Mouse (Mus musculus) hindbrain, embryonic 13.5 days (tissue): ENCODE data around the gene Rsph9. TPM values are rescaled to one million over a fixed set of nuclear protein-coding genes. Genes with fewer than 3 reads are reported as not detected.
A peak's percentile ranks its signal among the peaks of the same experiment; 100 is the strongest.

ENCODE experiments used
- ATAC-seq: fragments of 200-750 bp; cut with Nextera tagmentation; 2 replicates; pipeline ENCODE4 v1.8.0; 2017; ENCODE audit warnings: moderate TSS enrichment; ENCODE audit not compliant: low FRiP score
- H3K27ac ChIP-seq: fragments of 300-500 bp; sonication (generic); 2 replicates; pipeline ENCODE4 v1.5.1; 2015; ENCODE audit warnings: inconsistent platforms, mild to moderate bottlenecking, moderate library complexity
- H3K27me3 ChIP-seq: fragments of 300-500 bp; sonication (generic); 2 replicates; pipeline ENCODE4 v1.6.1; 2015; ENCODE audit warnings: mild to moderate bottlenecking, inconsistent platforms
- H3K36me3 ChIP-seq: fragments of 300-500 bp; sonication (generic); 2 replicates; pipeline ENCODE4 v1.6.1; 2015; ENCODE audit warnings: mild to moderate bottlenecking, inconsistent platforms
- H3K4me1 ChIP-seq: fragments of 300-500 bp; sonication (generic); replicated peaks from 2 replicates; pipeline ENCODE4 v1.6.1; 2015; ENCODE audit warnings: inconsistent platforms
- H3K4me2 ChIP-seq: fragments of 300-500 bp; sonication (generic); 2 replicates; pipeline ENCODE4 v1.6.1; 2015; ENCODE audit warnings: inconsistent platforms, mild to moderate bottlenecking, moderate library complexity
- H3K4me3 ChIP-seq: fragments of 300-500 bp; sonication (generic); 2 replicates; pipeline ENCODE4 v1.5.1; 2015; ENCODE audit warnings: mild to moderate bottlenecking, inconsistent platforms
- H3K9ac ChIP-seq: fragments of 300-500 bp; sonication (generic); 2 replicates; pipeline ENCODE4 v1.6.1; 2015; ENCODE audit warnings: mild to moderate bottlenecking, inconsistent platforms
- H3K9me3 ChIP-seq: fragments of 300-500 bp; sonication (generic); 2 replicates; pipeline ENCODE4 v1.6.1; 2016; ENCODE audit warnings: inconsistent platforms
- WGBS: fragments of 180-500 bp; shearing (Covaris S2); methylation state at CpG from one replicate; pipeline ENCODE4 v1.1.7; 2015; 5-methylcytosine and 5-hydroxymethylcytosine counted together
- polyA plus RNA-seq: library from polyadenylated mRNA; unstranded; fragments of >200 nt; fragmentation: Nextera tagmentation; extraction: Ambion mirVana; gene quantifications from 2 replicates; pipeline ENCODE4 v1.2.1, GENCODE M21; 2015

The Rsph9 gene
- 31.6 and 33.8 TPM in 2 replicates for polyA plus RNA-seq

DNA sequence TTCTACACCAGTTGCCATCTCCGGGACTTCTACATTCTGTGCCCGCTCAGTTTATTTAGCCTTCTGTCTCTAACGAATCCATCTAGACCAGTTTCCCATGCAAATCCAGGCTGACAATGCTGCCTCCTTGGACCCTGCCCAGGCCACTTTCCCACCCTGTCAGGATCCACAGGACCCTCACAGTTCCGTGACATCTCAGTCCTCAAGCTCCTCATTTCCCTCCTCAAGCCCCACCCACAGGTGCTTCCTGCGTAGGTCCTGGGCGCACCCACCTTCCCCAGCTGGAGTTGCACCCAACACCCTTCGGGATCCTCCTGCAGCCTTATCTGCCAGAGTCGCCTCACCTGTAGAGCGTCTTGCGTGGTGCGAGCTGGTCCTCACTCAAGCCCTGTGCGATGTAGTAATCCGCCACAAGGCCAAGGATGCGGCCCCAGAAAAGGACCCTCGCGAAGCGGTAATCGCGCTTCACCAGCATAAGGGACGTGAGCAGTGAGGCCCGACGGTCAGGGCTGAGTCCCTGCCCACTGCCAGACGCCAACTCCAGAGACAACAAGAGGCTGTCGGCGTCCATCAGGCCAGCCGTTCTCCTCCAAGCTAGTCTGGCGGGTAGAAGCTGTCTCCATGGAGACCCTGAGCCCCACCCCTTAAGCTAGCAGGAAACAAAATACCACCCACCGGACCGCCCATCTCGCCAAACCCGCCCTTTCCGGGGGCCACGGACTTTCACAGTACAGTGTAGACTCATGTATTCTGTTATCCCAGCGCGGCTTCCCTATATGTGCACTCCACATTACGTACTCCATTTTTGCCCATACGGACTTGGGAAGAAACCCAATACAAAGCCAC lies at the start of gene Rsph9:
Gene Rsph9 (minus strand): TSS at position 639 of the 846 bp plus-strand sequence.
- ATAC-seq: peak; percentile 89
- WGBS: 7% methylated on average over 37 of the region's 37 CpGs
- H3K9ac ChIP-seq: peak within 1 kb of the TSS; percentile 69

DNA sequence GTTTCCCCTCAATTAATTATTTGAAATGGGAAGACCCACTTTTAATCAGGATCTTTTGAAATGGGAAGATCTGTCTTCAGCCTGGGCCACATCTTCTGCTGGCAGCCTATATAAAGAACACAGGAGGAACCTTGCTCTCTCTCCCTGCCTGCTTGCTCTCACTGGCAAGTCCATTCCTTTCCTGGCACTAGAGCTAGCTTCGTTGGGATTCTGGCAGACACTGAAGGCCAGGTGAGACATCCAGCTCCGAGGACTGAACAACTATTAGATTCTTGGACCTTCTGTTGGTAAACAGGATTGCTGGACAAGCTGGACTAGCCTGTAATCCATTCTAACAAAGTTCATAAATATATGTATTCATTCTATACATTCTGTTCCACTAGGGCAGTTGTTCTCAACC lies 44.8 kb upstream of the Rsph9 start:
- peaks cover 85% of the 10 kb centered on the region for H3K36me3 ChIP-seq
- no peak overlapping the region for H3K27ac ChIP-seq
- no peaks in the 10 kb centered on the region for H3K4me1 ChIP-seq
- no peaks in the 10 kb centered on the region for H3K27me3 ChIP-seq
- no peak overlapping the region for H3K9ac ChIP-seq
- WGBS: 98% methylated on average over 2 of the region's 2 CpGs
- no peak overlapping the region for H3K4me3 ChIP-seq
- H3K4me2 ChIP-seq: no peak overlapping the region
- ATAC-seq: no peak
- H3K9me3 ChIP-seq: no peaks in the 10 kb centered on the region

More for the DNA sequence above, at the start of gene Rsph9:
- H3K36me3 ChIP-seq: peaks cover 35% of the 10 kb centered on the region
- H3K4me3 ChIP-seq: peak within 1 kb of the TSS; percentile 47
- peak within 1 kb of the TSS; percentile 67 for H3K4me2 ChIP-seq
- peak within 1 kb of the TSS; percentile 53; the same call in 1 of the 2 replicates for H3K27ac ChIP-seq
- H3K9me3 ChIP-seq: no peaks in the 10 kb centered on the region
- H3K4me1 ChIP-seq: peaks cover 22% of the 10 kb centered on the region
- H3K27me3 ChIP-seq: no peaks in the 10 kb centered on the region

GRCm38 (mm10) chr17:46182273-46182672 lies 38.3 kb upstream of the Rsph9 start:
- Histone ChIP-seq H3K36me3 (peaks cover 95% of the 10 kb centered on the region), H3K4me1 (no peaks in the 10 kb centered on the region), H3K27me3 (no peaks in the 10 kb centered on the region), H3K27ac (no peak overlapping the region), H3K9ac (no peak overlapping the region), H3K4me2 (no peak overlapping the region), H3K4me3 (no peak overlapping the region), H3K9me3 (no peaks in the 10 kb centered on the region)
- ATAC-seq: no peak
- WGBS: 87% methylated on average over 4 of the region's 4 CpGs

GRCm38 (mm10) chr17:46170538-46170937 lies 26.5 kb upstream of the Rsph9 start:
- Histone ChIP-seq H3K4me2 (no peak overlapping the region), H3K27me3 (no peaks in the 10 kb centered on the region), H3K36me3 (peaks cover 80% of the 10 kb centered on the region), H3K9me3 (no peaks in the 10 kb centered on the region), H3K27ac (no peak overlapping the region), H3K4me1 (no peaks in the 10 kb centered on the region), H3K4me3 (no peak overlapping the region), H3K9ac (no peak overlapping the region)
- no peak for ATAC-seq
- 77% methylated on average over 3 of the region's 3 CpGs for WGBS

- 0 out of 2 replicates have a peak overlapping the region, but pooled peaks have one; percentile 9 for H3K9ac ChIP-seq
Observed at GRCm38 (mm10) chr17:46168768-46169167, 24.8 kb upstream of the Rsph9 start.

GRCm38 (mm10) chr17:46168318-46168717 lies 24.3 kb upstream of the Rsph9 start:
- H3K27ac ChIP-seq: no peak overlapping the region
- no peaks in the 10 kb centered on the region for H3K27me3 ChIP-seq
- no peak; the same call in 1 of the 2 replicates for ATAC-seq
- peaks cover 1% of the 10 kb centered on the region; the same call in 1 of the 2 replicates for H3K4me1 ChIP-seq
- peaks cover 97% of the 10 kb centered on the region for H3K36me3 ChIP-seq
- no peaks in the 10 kb centered on the region for H3K9me3 ChIP-seq
- no peak overlapping the region for H3K4me3 ChIP-seq
- H3K9ac ChIP-seq: no peak overlapping the region
- no peak overlapping the region for H3K4me2 ChIP-seq
- 58% methylated on average over 5 of the region's 5 CpGs for WGBS

More at GRCm38 (mm10) chr17:46168768-46169167, 24.8 kb upstream of the Rsph9 start:
- WGBS: 95% methylated on average over 5 of the region's 5 CpGs
- no peak overlapping the region for H3K4me3 ChIP-seq
- H3K4me2 ChIP-seq: no peak overlapping the region
- no peak overlapping the region for H3K27ac ChIP-seq
- H3K36me3 ChIP-seq: peaks cover 94% of the 10 kb centered on the region
- H3K27me3 ChIP-seq: no peaks in the 10 kb centered on the region
- H3K4me1 ChIP-seq: no peaks in the 10 kb centered on the region
- H3K9me3 ChIP-seq: no peaks in the 10 kb centered on the region
- no peak for ATAC-seq

GRCm38 (mm10) chr17:46167014-46167413 lies 23.0 kb upstream of the Rsph9 start:
- peaks cover 85% of the 10 kb centered on the region for H3K36me3 ChIP-seq
- no peak for ATAC-seq
- no peaks in the 10 kb centered on the region for H3K27me3 ChIP-seq
- no peak overlapping the region for H3K4me3 ChIP-seq
- H3K4me2 ChIP-seq: no peak overlapping the region
- peaks cover 14% of the 10 kb centered on the region for H3K4me1 ChIP-seq
- 86% methylated on average over 11 of the region's 11 CpGs for WGBS
- no peaks in the 10 kb centered on the region for H3K9me3 ChIP-seq
- no peak overlapping the region for H3K9ac ChIP-seq
- no peak overlapping the region for H3K27ac ChIP-seq

GRCm38 (mm10) chr17:46166270-46166669 lies 22.3 kb upstream of the Rsph9 start:
- H3K36me3 ChIP-seq: peaks cover 80% of the 10 kb centered on the region
- 82% methylated on average over 5 of the region's 5 CpGs for WGBS
- ATAC-seq: no peak

GRCm38 (mm10) chr17:46165460-46165859 lies 21.4 kb upstream of the Rsph9 start:
- WGBS: 91% methylated on average over 12 of the region's 12 CpGs
- H3K9me3 ChIP-seq: no peaks in the 10 kb centered on the region
- no peak overlapping the region for H3K4me3 ChIP-seq
- H3K36me3 ChIP-seq: peaks cover 72% of the 10 kb centered on the region
- no peak overlapping the region for H3K27ac ChIP-seq
- H3K9ac ChIP-seq: no peak overlapping the region
- H3K4me2 ChIP-seq: no peak overlapping the region
- no peak for ATAC-seq
- peaks cover 21% of the 10 kb centered on the region for H3K4me1 ChIP-seq
- H3K27me3 ChIP-seq: no peaks in the 10 kb centered on the region

More at GRCm38 (mm10) chr17:46166270-46166669, 22.3 kb upstream of the Rsph9 start:
- H3K4me3 ChIP-seq: no peak overlapping the region
- no peaks in the 10 kb centered on the region for H3K9me3 ChIP-seq
- H3K27ac ChIP-seq: no peak overlapping the region
- no peaks in the 10 kb centered on the region for H3K27me3 ChIP-seq
- H3K4me1 ChIP-seq: peaks cover 21% of the 10 kb centered on the region
- H3K4me2 ChIP-seq: no peak overlapping the region
- H3K9ac ChIP-seq: no peak overlapping the region

DNA sequence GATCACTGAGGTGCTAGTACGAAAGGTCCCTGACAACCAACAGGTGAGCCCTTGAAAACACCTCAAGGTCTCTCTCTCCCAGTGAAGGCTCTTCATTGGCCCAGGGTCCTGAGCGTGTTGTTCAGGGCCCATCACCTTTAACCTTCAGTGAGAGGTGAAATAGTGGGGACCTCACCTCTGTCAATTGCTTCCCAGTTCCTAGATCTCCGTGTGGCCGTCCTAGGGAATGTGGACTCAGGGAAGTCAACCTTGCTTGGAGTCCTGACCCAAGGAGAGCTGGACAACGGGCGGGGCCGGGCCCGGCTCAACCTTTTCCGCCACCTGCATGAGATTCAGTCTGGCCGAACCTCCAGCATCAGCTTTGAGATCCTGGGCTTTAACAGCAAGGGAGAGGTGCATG lies 20.8 kb upstream of the Rsph9 start:
- H3K4me2 ChIP-seq: no peak overlapping the region
- WGBS: 95% methylated on average over 10 of the region's 10 CpGs
- ATAC-seq: no peak
- no peak overlapping the region for H3K9ac ChIP-seq
- no peaks in the 10 kb centered on the region for H3K27me3 ChIP-seq
- no peak overlapping the region for H3K27ac ChIP-seq
- peaks cover 66% of the 10 kb centered on the region for H3K36me3 ChIP-seq
- H3K9me3 ChIP-seq: no peaks in the 10 kb centered on the region
- H3K4me1 ChIP-seq: peaks cover 23% of the 10 kb centered on the region
- no peak overlapping the region for H3K4me3 ChIP-seq

GRCm38 (mm10) chr17:46164301-46164700 lies 20.3 kb upstream of the Rsph9 start:
- Histone ChIP-seq H3K27me3 (no peaks in the 10 kb centered on the region), H3K4me3 (no peak overlapping the region), H3K36me3 (peaks cover 61% of the 10 kb centered on the region), H3K9me3 (no peaks in the 10 kb centered on the region), H3K4me2 (no peak overlapping the region), H3K27ac (no peak overlapping the region), H3K9ac (no peak overlapping the region), H3K4me1 (peaks cover 27% of the 10 kb centered on the region)
- 95% methylated on average over 8 of the region's 8 CpGs for WGBS
- no peak for ATAC-seq

GRCm38 (mm10) chr17:46162951-46163421 lies 19.0 kb upstream of the Rsph9 start:
- ATAC-seq: no peak
- H3K4me3 ChIP-seq: 0 out of 2 replicates have a peak overlapping the region, but pooled peaks have one; percentile 78
- WGBS: 89% methylated on average over 9 of the region's 9 CpGs
- H3K27ac ChIP-seq: no peak overlapping the region
- H3K9ac ChIP-seq: no peak overlapping the region
- peak overlapping the region; percentile 78 for H3K4me2 ChIP-seq
- no peaks in the 10 kb centered on the region for H3K27me3 ChIP-seq
- H3K9me3 ChIP-seq: no peaks in the 10 kb centered on the region
- H3K36me3 ChIP-seq: peaks cover 48% of the 10 kb centered on the region
- H3K4me1 ChIP-seq: peaks cover 27% of the 10 kb centered on the region
